Mouse (Mus musculus): ENCODE results near the gene Cdc27. TPM values are rescaled to one million over a fixed set of nuclear protein-coding genes. Genes with fewer than 3 reads are reported as not detected.

The Cdc27 gene
- polyA plus RNA-seq (2016; fragmentation: Nextera tagmentation; extraction: Ambion mirVana), result 45.4 and 47.6 TPM in 2 replicates

- H3K4me3 ChIP-seq, result peak within 1 kb of the TSS; percentile 95
- no peaks in the 10 kb centered on the region for H3K27me3 ChIP-seq (replicated peaks)
- ATAC-seq (ENCODE audit: low FRiP score, low read depth), result peak; percentile 96
- under 1% methylated on average over 35 of the region's 35 CpGs for WGBS
- H3K9ac ChIP-seq, result peak within 1 kb of the TSS; percentile 99
- peaks cover 6% of the 10 kb centered on the region; the same call in 1 of the 2 replicates for H3K4me1 ChIP-seq
- H3K36me3 ChIP-seq, result no peaks in the 10 kb centered on the region
- H3K27ac ChIP-seq, result peak within 1 kb of the TSS; percentile 76
- no peaks in the 10 kb centered on the region for H3K9me3 ChIP-seq
- H3K4me2 ChIP-seq (replicated peaks), result peak within 1 kb of the TSS; percentile 76
These were observed at the start of gene Cdc27, which contains the start of gene Myl4 for GRCm38 (mm10) chr11:104550406-104550974. Gene Cdc27 (minus strand): TSS chr11:104550620. Gene Myl4 (plus strand): TSS chr11:104550663.

GRCm38 (mm10) chr11:104599265-104599945 is 49.0 kb upstream of the Cdc27 start:
- no peak for ATAC-seq (ENCODE audit: low FRiP score, low read depth)
- H3K9ac ChIP-seq, result no peak overlapping the region
- H3K9me3 ChIP-seq, result no peaks in the 10 kb centered on the region
- H3K4me3 ChIP-seq, result no peak overlapping the region
- no peaks in the 10 kb centered on the region for H3K27me3 ChIP-seq (replicated peaks)
- no peaks in the 10 kb centered on the region for H3K4me1 ChIP-seq
- H3K4me2 ChIP-seq (replicated peaks), result no peak overlapping the region
- H3K27ac ChIP-seq, result no peak overlapping the region
- no peaks in the 10 kb centered on the region for H3K36me3 ChIP-seq
- 86% methylated on average over 13 of the region's 13 CpGs for WGBS

- Histone ChIP-seq H3K27ac (no peak overlapping the region), H3K4me1 (no peaks in the 10 kb centered on the region), H3K27me3 (replicated peaks) (no peaks in the 10 kb centered on the region), H3K9me3 (no peaks in the 10 kb centered on the region), H3K36me3 (no peaks in the 10 kb centered on the region), H3K9ac (no peak overlapping the region), H3K4me3 (no peak overlapping the region), H3K4me2 (replicated peaks) (no peak overlapping the region)
- no peak for ATAC-seq (ENCODE audit: low FRiP score, low read depth)
- WGBS, result 92% methylated on average over 10 of the region's 10 CpGs
These were observed 45.9 kb upstream of the Cdc27 start for GRCm38 (mm10) chr11:104596365-104596764.

- ATAC-seq (ENCODE audit: low FRiP score, low read depth), result no peak
- no peak overlapping the region for H3K4me2 ChIP-seq (replicated peaks)
- WGBS, result 69% methylated on average over 13 of the region's 13 CpGs
- no peak overlapping the region for H3K9ac ChIP-seq
- no peaks in the 10 kb centered on the region for H3K27me3 ChIP-seq (replicated peaks)
- H3K36me3 ChIP-seq, result no peaks in the 10 kb centered on the region
- H3K27ac ChIP-seq, result no peak overlapping the region
- no peaks in the 10 kb centered on the region for H3K4me1 ChIP-seq
- peaks cover 5% of the 10 kb centered on the region; the same call in 1 of the 2 replicates for H3K9me3 ChIP-seq
- H3K4me3 ChIP-seq, result no peak overlapping the region
These were observed 41.8 kb upstream of the Cdc27 start for GRCm38 (mm10) chr11:104592066-104592835.

GRCm38 (mm10) chr11:104590148-104590547 is 39.7 kb upstream of the Cdc27 start:
- no peaks in the 10 kb centered on the region for H3K27me3 ChIP-seq (replicated peaks)
- H3K27ac ChIP-seq, result no peak overlapping the region
- WGBS, result 5% methylated on average over 8 of the region's 8 CpGs
- H3K4me1 ChIP-seq, result no peaks in the 10 kb centered on the region
- no peak overlapping the region for H3K4me3 ChIP-seq
- peaks cover 5% of the 10 kb centered on the region; the same call in 1 of the 2 replicates for H3K9me3 ChIP-seq
- no peak for ATAC-seq (ENCODE audit: low FRiP score, low read depth)
- H3K9ac ChIP-seq, result no peak overlapping the region
- no peaks in the 10 kb centered on the region for H3K36me3 ChIP-seq
- no peak overlapping the region for H3K4me2 ChIP-seq (replicated peaks)

- no peak for ATAC-seq (ENCODE audit: low FRiP score, low read depth)
- peaks cover 5% of the 10 kb centered on the region; the same call in 1 of the 2 replicates for H3K9me3 ChIP-seq
- 80% methylated on average over 1 of the region's 1 CpGs for WGBS
- H3K4me2 ChIP-seq (replicated peaks), result no peak overlapping the region
- no peaks in the 10 kb centered on the region for H3K36me3 ChIP-seq
- H3K4me1 ChIP-seq, result no peaks in the 10 kb centered on the region
- no peaks in the 10 kb centered on the region for H3K27me3 ChIP-seq (replicated peaks)
- no peak overlapping the region for H3K4me3 ChIP-seq
- no peak overlapping the region for H3K9ac ChIP-seq
- no peak overlapping the region for H3K27ac ChIP-seq
These were observed 39.1 kb upstream of the Cdc27 start for GRCm38 (mm10) chr11:104589570-104589969.

GRCm38 (mm10) chr11:104588513-104588912 is 38.1 kb upstream of the Cdc27 start:
- no peaks in the 10 kb centered on the region for H3K27me3 ChIP-seq (replicated peaks)
- no peaks in the 10 kb centered on the region for H3K36me3 ChIP-seq
- no peak overlapping the region for H3K4me3 ChIP-seq
- 84% methylated on average over 2 of the region's 2 CpGs for WGBS
- no peak for ATAC-seq (ENCODE audit: low FRiP score, low read depth)
- peaks cover 5% of the 10 kb centered on the region; the same call in 1 of the 2 replicates for H3K9me3 ChIP-seq
- H3K9ac ChIP-seq, result no peak overlapping the region
- no peak overlapping the region for H3K4me2 ChIP-seq (replicated peaks)
- H3K27ac ChIP-seq, result no peak overlapping the region
- no peaks in the 10 kb centered on the region for H3K4me1 ChIP-seq

- no peak overlapping the region for H3K4me2 ChIP-seq (replicated peaks)
- H3K4me1 ChIP-seq, result no peaks in the 10 kb centered on the region
- H3K4me3 ChIP-seq, result no peak overlapping the region
- H3K27ac ChIP-seq, result no peak overlapping the region
- H3K9me3 ChIP-seq, result peaks cover 5% of the 10 kb centered on the region; the same call in 1 of the 2 replicates
- H3K36me3 ChIP-seq, result no peaks in the 10 kb centered on the region
- H3K9ac ChIP-seq, result no peak overlapping the region
- ATAC-seq (ENCODE audit: low FRiP score, low read depth), result no peak
- no peaks in the 10 kb centered on the region for H3K27me3 ChIP-seq (replicated peaks)
- 96% methylated on average over 9 of the region's 9 CpGs for WGBS
These were observed 37.5 kb upstream of the Cdc27 start for GRCm38 (mm10) chr11:104587904-104588303.

- H3K9me3 ChIP-seq, result peaks cover 5% of the 10 kb centered on the region; the same call in 1 of the 2 replicates
- H3K27ac ChIP-seq, result no peak overlapping the region
- H3K4me3 ChIP-seq, result no peak overlapping the region
- WGBS, result 81% methylated on average over 5 of the region's 5 CpGs
- H3K9ac ChIP-seq, result no peak overlapping the region
- no peak for ATAC-seq (ENCODE audit: low FRiP score, low read depth)
- H3K27me3 ChIP-seq (replicated peaks), result no peaks in the 10 kb centered on the region
- no peaks in the 10 kb centered on the region for H3K4me1 ChIP-seq
- no peak overlapping the region for H3K4me2 ChIP-seq (replicated peaks)
- H3K36me3 ChIP-seq, result no peaks in the 10 kb centered on the region
These were observed 35.1 kb upstream of the Cdc27 start for GRCm38 (mm10) chr11:104585495-104585894.

GRCm38 (mm10) chr11:104582630-104583364 is 32.4 kb upstream of the Cdc27 start:
- no peaks in the 10 kb centered on the region for H3K9me3 ChIP-seq
- H3K4me2 ChIP-seq (replicated peaks), result no peak overlapping the region
- H3K36me3 ChIP-seq, result no peaks in the 10 kb centered on the region
- WGBS, result 70% methylated on average over 13 of the region's 13 CpGs
- H3K9ac ChIP-seq, result no peak overlapping the region
- H3K27ac ChIP-seq, result no peak overlapping the region
- H3K4me3 ChIP-seq, result no peak overlapping the region
- H3K4me1 ChIP-seq, result 0 out of 2 replicates have a peak, but pooled peaks cover 6% of the 10 kb centered on the region
- no peak for ATAC-seq (ENCODE audit: low FRiP score, low read depth)
- H3K27me3 ChIP-seq (replicated peaks), result no peaks in the 10 kb centered on the region; the same call in 1 of the 2 replicates

- H3K36me3 ChIP-seq, result no peaks in the 10 kb centered on the region
- H3K9ac ChIP-seq, result no peak overlapping the region
- no peak overlapping the region for H3K4me3 ChIP-seq
- H3K4me2 ChIP-seq (replicated peaks), result no peak overlapping the region
- H3K9me3 ChIP-seq, result no peaks in the 10 kb centered on the region
- H3K27ac ChIP-seq, result no peak overlapping the region
- ATAC-seq (ENCODE audit: low FRiP score, low read depth), result no peak
- WGBS, result 82% methylated on average over 2 of the region's 2 CpGs
- 0 out of 2 replicates have a peak, but pooled peaks cover 6% of the 10 kb centered on the region for H3K4me1 ChIP-seq
- H3K27me3 ChIP-seq (replicated peaks), result no peaks in the 10 kb centered on the region; the same call in 1 of the 2 replicates
These were observed 31.8 kb upstream of the Cdc27 start for GRCm38 (mm10) chr11:104582308-104582606.
